Mouse (Mus musculus) T-helper 2 cell (primary cell): ENCODE measurements at regions not wholly inside any gene's neighbourhood (a gene's known extent, or its start where the extent isn't known, plus 50 kb on each side); places are given as distances from the start of the nearest gene placed in this dataset.

ENCODE experiments used
- in situ Hi-C: fragments of 300-600 bp; cut with MboI, MseI; formaldehyde crosslinking; loops from one replicate; pipeline ENCODE4 v1.15.1; 2025; ENCODE audit warnings: high pct_unique_total_duplicates

DNA sequence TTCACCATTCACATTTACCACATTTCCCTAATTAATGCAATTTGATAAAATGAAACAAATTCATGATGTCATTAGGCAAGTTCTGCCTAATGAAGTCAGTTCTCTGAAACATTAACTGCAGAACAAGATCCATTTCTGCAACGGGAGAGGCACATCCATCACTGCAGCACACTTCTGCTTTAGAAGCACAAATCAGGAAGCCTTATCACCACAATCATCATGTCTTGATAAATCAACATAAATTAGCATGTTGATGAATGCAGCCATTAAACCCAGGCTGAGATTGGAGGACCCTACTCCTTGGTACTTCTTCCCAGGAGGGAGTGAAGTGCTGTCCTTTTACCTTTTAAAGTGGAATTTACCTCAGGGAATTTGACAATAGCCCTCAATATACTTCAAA lies 1195.4 kb downstream of the Defb40 start:
- in situ Hi-C loops, result no loop called here

DNA sequence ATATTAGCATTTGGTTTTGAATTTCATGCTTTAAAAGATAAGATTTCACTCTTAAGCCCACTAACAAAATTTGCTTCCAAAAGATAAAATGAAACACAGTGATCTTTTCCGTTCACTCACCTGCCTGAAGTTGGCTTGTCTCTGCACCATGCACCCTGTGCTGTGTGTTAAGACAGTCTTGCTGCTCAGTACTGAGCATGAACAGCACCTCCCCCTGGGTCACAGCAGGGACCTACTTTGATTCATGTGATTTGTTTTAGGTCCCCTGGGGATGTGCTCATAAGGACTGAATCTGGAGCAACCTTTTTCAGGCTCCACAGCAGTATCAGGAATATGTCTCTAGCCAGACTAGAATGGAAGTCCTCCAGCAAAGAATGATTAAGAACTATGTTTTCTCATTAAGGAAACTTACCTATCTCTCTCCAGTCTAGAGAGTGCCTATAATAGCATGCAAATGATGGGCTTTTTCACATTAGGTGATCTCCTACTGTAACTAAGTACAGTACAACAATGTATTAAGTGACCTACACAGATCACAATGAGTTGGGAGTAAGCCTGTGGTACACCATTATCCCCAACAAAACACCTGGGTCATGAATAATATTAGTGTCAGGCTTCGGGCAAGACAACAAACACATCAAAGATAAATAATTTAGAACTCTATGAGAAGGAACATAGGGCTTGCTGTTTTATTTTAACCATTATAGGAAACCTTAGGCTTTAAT lies 1196.3 kb downstream of the Defb40 start:
- in situ Hi-C loops, result no loop called here

DNA sequence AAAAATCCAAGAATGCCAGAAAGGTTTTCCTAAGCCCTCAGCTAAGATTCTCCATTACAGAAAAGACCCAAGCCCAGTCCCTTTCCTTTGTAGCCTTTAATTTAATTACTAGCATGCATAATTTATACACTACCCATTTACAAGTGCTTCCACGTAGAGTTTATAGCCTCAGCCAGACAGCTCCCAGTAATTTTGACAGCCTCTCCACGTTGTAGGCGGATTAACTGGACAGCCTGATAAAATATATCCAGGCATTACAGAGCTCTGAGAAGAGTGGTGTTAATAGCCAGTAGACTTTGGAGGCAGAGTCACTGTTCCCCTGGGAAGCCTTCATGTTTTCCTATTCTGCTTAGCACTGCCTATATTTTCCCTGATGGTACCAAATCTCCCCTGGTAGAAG lies 1202.6 kb downstream of the Defb40 start:
- in situ Hi-C loops, result no loop called here

DNA sequence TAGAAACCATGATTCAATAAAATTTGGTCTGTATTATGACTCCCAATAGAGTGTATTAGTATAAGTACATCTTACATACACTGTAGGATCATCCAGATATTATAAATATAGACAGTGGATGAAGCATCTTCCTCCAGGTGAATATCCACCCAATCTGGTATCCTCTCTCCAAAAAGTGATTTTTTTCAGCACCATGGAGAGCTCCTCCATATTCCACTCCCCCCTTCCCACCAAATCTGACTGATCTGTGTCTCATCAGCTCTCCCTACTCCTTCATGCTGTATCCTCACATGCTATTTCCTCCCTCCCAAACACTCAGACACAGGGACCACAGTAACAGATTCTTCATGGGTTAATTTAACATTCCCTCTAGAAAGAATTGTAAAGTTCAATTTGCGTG lies 1204.7 kb downstream of the Defb40 start:
- in situ Hi-C loops, result no loop called here

DNA sequence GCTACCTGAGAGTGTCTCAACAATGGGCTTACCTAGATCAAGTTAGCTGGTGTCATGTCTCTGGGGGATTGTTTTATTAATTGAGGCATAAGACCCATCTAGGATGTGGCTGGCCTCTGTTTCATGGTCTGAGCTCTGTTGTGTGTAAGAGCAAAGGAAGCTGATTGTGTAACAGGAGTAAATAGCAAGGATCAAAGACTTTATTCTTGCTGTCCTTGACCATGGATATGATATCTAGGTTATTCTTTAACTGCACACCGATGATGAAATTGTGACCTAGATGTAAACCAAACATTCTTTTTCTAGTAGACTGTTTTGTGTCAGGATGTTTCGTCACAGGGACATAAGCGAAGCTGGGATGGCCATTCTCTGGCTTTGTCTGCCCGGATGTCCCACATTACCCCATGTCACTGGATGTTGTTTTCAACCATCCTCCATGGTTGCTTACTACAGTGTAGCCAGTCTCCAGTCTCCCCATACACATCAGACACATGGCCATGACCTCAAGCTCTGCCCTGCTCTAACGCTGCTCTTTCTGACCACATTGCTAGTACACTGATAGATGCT lies 1210.5 kb downstream of the Defb40 start:
- in situ Hi-C loops, result no loop called here

DNA sequence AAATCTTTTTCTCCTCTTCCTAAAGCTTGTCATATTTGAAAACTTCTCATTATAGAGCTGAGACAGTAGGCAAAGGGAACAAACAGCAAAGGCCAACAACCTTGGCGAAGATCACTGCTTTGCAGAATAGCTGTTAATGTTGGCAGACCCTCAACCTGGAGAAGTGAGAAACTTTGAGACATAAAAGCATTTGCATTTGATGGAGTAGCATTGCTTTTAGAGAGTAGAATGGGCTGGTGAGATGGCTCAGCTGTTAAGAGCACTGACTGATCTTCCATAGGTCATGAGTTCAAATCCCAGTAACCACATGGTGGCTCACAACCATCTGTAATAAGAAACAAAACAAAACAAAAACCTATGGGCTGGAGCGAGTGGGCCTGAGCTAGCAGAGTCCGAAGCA lies 1253.4 kb downstream of the Defb40 start:
- in situ Hi-C loops, result no loop called here

DNA sequence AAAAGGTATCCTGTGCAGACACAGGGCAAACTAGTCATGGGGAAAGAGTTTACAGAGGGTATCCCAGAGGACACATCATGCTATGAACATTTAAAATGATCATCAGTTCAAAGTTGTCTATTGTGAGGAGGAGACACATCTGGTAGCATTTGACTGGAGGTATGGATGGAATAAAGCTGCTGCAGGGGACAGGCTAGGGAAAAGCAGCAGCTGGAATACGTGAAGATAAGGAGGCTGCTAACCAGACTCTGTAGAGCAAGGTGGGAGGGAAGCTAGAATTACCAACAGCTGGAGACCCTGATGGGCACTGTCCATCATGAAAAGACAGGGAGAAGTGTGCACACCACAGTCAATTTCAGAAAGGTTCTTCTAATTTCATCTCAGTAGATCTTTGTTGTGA lies 1268.9 kb downstream of the Defb40 start:
- in situ Hi-C loops, result no loop called here

DNA sequence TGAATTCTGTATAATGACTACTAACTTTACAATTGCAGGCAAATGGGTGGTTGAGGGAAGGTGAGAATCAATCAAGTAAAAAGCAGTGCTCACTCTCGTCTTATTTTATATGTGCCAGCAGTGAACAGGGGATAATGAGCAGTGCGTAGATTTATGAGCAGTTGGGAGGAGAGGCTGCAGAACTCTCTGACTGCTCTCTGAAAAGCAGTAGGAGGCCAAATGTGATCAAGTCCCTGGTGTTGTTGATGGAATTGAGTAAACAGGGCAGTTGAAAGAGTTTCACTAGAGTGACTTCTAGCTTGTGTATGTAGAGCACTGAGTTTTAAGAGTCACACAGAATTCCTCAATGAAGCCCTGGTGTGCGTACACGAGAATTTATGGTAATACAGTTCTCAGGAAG lies 1269.6 kb downstream of the Defb40 start:
- in situ Hi-C loops, result no loop called here

DNA sequence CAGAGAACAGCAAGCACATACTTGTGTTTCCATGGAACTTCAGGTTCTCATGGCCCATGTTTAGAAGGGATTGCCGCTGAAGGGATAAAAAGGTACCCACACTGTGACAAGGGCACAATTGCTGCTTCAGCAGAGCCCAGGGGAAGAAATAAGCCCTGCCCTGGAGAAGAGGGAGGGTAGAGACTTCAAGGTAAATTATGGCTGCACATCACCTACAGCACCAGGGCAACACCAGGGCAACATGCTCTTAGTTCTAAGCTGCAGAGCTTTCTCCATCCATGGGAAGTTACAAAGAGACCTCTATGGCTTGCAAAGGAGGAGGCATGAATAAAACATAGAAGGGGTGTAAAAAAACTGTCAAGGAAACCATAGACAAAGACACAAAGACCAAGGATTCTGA lies 1273.8 kb downstream of the Defb40 start:
- in situ Hi-C loops, result no loop called here

DNA sequence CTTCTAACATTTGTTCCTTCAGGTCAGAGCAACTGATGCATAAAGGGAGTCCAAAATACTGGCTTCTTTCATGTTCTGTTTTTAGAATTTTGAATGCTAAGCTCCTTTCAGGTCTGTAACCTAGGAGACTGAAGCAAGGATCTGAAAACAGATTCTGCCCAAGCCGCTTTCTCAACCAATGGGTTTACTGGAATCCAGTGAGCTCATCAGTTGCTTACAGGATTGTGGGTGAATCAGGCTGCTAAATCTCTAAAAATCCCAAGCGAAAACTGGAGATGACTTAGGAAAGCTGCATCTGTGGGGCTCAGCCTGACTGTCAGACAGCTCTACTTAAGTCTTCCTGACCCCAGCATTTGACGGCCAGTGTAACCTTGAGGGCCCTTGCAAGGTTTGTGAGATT lies 1277.7 kb downstream of the Defb40 start:
- in situ Hi-C loops, result no loop called here

DNA sequence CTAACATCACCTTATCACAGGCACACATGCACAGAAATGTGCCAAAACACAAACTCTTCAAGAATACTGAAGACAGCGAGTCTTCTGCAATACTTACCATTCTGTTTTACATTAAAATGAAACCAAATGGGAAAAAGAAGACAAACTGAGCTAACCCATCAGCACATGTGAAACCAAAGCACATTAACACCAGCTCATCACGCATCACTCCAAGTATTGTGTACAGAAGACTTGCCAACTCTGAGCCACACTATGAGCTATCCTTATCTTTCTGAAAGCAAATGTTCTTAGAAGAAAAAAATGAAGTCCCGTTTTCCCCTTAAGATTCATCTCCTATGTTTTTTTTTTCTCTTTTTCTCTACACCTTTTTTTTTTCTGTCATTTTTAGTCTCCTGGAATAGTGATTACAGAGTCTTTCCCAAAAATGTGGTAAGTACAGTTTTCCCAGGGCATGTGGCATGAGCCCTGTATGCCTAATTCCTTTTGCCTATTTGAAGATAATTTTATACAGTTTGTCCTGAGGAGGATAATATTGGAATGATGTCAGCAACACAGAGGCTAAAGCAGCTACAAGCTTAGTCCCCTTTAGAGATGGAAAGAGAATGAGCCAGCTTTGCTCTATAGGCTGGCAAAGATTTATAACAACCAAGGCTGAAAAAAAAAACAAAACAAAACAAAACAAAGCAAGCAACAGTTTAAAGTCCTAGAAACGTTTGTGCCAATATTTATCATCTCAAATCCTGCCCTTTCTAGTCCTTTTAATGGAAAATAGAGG lies 1287.8 kb downstream of the Defb40 start:
- in situ Hi-C loops, result no loop called here

DNA sequence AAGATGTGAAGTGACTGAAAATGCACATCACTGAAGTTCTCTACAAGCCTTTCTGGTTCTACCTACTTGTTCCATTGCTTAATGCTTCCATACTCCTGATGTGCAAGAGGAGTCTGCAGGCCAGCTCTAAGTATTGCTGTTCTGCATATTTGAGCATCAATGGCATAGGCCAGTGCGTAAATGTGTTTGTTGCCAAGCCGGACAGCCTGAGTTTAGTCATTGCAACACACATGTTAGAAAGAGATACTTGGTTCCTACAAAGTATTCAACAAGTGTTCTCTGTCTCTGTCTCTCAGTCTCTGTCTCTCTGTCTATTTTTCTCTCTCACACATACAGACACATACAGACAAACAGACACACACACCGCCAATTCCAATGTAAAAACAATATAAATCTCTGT lies 1288.4 kb downstream of the Defb40 start:
- in situ Hi-C loops, result loop anchor here (10.0 kb wide), 1 partner anchor 1525 kb away; no protein-coding TSS in a partner anchor

DNA sequence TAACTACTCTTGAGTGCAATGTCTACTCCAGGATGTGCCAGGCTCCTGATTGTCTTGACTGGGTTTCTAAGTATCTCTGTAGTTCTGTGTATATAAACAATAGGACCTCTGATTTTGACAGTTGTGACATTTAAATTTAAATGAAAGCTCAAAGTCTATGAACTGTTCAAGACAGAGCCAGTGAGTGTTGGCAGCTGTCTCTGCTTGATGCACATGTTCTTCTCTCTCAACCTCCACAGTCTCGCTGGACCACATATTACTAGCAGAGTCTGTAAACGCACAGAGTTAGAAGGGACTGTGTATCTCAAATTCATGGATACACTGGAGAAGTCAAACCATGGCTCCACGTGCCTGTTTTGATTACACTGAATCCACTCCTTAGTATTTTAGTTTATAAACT lies 1291.0 kb downstream of the Defb40 start:
- in situ Hi-C loops, result loop anchor here (10.0 kb wide), 1 partner anchor 1528 kb away; no protein-coding TSS in a partner anchor

DNA sequence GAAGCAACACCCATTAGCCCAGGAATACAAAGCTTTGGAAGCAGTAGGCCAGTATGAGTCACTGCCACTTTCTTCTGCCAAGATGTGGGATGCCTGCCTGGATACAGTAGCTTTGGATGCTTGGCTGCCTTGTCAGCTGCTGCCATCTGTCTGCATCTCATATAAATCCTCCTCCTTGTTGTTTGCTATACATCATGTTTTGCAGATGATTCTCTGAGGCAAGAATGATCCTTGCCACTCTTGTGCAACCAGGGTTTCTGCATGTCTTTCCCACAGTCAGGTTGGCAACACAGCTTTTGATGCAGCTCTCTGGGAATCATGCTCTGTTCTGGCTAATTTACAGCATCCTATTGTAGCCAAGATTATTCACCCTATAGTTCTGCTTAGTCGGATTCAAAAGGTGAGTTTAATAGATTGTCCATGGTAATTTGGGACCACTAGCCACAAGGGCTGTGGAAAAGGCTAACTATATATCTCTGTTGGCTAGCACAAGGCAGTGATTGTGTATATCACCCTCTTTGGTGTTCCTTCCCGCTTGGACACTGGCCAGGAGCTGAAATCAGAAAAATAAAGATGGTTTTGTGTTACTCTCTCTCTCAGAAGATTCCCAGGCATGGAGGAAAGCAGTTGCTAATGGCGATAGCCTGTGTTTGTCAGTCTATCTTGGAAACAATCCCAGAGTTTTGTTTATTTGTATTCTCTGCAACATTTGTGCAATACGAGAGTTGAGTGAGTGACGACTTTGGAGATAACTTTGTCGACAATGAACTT lies 1313.5 kb downstream of the Defb40 start:
- in situ Hi-C loops, result no loop called here

DNA sequence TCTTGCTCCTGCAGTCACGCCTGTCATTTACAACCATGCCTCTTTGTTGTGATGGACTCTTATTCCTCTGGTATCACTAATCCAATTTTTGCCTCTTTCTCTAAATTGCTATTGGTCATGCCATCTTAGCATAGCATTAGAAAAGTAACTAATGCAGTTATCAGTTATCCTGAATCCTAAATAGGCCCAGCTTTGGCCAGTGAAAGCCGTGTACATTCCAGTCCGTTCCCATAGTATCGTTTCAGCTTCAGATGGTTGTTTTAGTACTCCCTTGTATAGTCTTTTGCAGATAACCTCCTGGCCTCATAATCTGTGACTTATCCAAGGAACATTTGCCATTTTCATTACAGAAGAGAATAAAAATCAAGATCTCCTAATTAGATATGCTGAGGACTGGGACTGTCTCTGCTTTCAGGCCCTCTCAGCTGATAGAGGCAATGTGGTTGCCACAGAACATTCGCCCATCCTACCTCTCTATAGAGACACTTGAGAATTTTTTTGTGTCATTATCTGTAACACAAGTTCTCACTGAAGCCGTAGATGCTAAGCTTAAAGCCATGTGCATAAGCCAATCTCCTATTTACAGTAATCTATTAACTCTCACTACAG lies 1318.2 kb downstream of the Defb40 start:
- in situ Hi-C loops, result no loop called here

DNA sequence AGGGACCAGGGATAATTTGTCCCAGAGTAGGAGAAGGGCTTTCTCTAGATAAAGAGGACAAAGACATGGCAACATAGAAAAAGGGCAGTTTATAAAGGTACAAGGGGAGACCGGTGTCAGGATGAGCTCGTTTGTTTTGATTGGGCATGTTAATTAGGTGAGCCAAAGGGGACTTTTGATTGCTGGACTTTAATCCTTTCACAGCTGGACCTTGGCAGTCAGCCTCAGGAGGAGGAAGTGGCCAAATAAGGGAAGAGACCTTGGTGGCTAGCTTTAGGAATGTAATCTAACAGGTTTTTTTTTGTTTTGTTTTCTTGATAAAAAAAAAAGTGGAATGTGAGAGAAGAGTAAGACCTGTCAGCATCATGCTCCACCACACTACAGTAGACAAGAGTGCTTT lies 1324.3 kb downstream of the Defb40 start:
- in situ Hi-C loops, result no loop called here

DNA sequence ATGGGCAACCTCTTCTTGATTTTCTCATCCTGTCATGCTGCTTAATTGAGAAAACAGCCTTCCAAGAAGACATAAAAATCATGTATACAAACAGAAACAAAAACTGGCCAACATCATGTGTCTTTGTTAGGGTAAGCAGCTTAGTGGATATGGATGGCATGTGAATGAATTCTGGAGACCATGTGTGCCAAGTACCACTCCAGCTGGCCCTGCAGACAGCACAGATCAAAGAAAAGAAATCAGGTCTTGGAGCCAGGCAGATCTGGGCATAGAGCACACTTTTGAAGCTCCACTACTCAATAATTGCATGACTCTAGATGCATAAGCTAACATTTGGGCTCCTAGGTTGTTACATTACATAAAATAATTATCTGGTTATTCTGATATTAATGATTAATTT lies 1330.5 kb downstream of the Defb40 start:
- in situ Hi-C loops, result no loop called here

DNA sequence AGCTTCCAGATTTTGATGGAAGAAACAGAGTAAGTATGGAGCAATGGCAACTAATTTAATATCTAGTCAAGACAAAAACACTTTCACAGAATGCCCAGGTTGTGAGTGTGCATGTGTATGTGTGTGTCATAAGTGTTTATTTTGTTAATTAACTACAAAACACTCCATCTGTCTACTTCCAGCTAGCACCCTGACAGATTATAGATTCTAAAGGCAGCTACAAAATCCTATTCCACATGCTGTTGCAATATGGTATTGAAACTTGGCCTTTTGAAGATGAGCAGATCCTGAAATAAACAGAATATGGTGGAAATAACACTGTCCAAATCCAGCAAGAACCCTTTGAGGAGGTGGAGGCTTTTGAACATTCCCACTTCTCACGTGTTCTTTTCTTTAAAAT lies 1356.9 kb downstream of the Defb40 start:
- in situ Hi-C loops, result no loop called here

DNA sequence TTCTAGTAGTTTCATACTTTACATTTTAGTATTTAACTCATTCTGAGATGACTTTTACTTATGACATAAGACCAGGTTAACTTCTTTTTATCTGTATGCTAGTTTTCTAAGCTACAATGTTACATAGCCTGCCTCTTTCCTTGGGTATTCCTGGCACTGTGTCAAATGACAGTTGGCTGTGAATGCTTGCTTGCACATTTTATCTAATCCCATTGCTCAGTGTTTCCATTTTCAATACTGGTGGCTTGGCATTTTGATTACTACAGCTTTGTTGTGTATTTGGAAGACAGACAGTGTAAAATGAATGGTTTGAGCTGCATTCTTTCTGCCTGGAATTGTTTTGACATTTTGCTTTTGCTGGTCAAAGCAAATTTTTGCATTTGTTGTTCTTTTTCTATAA lies 1359.2 kb downstream of the Defb40 start:
- in situ Hi-C loops, result no loop called here

DNA sequence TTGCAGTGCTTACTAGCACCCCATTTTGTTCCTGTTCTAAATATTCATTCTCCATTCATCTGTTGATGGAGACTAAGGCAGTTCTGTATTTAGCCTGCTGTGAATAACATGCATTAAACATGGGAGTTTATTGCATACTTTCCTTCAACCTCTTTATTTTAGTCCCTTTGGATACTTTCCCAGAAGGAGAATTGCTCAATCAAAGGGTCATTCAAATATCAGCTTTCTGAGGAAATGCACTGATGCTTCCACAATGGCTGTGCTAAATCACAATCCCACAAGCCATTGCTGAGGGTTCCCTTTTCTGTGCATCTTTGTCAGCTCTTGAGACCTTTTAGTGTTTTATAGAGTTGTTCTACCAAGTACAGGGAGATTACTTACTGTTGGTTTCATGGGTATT lies 1359.9 kb downstream of the Defb40 start:
- in situ Hi-C loops, result no loop called here

DNA sequence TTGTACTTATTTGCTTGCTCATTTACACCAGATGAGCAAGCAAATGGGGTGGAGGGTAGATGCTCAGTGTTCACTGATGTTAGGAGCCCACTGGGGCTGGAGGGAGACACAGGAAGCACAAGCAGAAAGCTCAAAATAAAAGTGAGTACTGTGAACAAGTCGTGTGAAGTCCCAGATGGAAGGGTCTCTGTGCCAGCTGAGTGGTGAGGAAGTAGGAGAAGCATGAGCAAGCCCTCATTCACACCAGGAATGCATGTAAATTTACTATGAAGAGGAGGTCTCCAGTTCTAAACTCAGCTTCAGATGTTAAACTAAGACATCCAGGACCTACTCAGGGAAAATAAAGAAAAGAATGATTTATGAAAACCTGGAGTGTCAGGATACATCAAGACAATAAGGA lies 1375.2 kb downstream of the Defb40 start:
- in situ Hi-C loops, result no loop called here

DNA sequence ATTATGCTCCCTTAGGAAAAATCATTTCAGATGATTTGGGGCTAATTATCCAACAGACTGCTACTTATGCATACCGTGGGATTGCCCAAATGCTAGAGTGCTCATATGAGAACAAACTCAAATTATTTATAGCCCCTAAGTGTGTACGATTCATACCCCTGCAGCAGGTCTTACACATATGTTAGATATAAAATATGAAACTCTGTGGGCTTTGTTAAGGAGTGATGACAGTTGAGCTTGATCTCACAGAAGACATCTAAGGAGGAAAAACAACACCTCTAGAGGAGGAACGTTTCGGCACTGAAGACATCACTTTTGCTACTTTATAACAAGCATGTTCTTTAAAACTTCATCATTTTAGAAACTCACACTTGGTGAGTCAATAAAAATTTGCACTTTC lies 1379.3 kb downstream of the Defb40 start:
- in situ Hi-C loops, result loop anchor here (25.0 kb wide), 1 partner anchor 964 kb away; no protein-coding TSS in a partner anchor
